Comparison of ENCODE assay signal across 11 mouse cellular contexts in genomic region chr4:149444465-149444864, GRCm38 (mm10). TPM values are rescaled to one million over a fixed set of nuclear protein-coding genes. Genes with fewer than 3 reads are reported as not detected.
DNase-seq lines count a peak whose midpoint lies in the region; ATAC-seq and TF ChIP-seq lines count a peak whose summit lies in the region.
"Had no signal": no experiment of that assay in that cellular context is flagged by ENCODE, and none has a peak within 500 bp of the region (broad histone marks: within the 10 kb centered on the region; RNA-seq: fewer than 3 reads in every experiment).

No protein-coding gene starts in this region.

- H3K4me1 ChIP-seq in kidney, embryonic 14.5 days (ENCODE audit: control insufficient read depth, insufficient read depth, low read length): peaks cover 13% of the 10 kb centered on the region; the same call in 1 of the 2 replicates
- H3K4me1 ChIP-seq in embryonic facial prominence, embryonic 13.5 days: peaks cover 32% of the 10 kb centered on the region
- peaks cover 10% of the 10 kb centered on the region for H3K4me1 ChIP-seq in hindbrain, postnatal 0 days (ENCODE audit: insufficient read depth, low read length)
- peaks cover 20% of the 10 kb centered on the region for H3K4me1 ChIP-seq in midbrain, embryonic 15.5 days

- no peak for TF ChIP-seq CTCF in hindbrain, postnatal 0 days (IDR thresholded peaks at IDR 0.05; ENCODE audit: low read depth)
- no peak for TF ChIP-seq CTCF in left cerebral cortex, adult 2 months (IDR thresholded peaks at IDR 0.05)

- ATAC-seq in kidney, embryonic 14.5 days (ENCODE audit: low FRiP score, low TSS enrichment): no peak
- ATAC-seq in embryonic facial prominence, embryonic 13.5 days (ENCODE audit: insufficient number of reproducible peaks, insufficient read depth, low FRiP score, low TSS enrichment, low read depth): no peak
- no peak for ATAC-seq in hindbrain, postnatal 0 days
- no peak for ATAC-seq in midbrain, embryonic 15.5 days (replicated peaks)
- no peak for ATAC-seq in megakaryocyte progenitor cell, adult 5-6 weeks (replicated peaks; ENCODE audit: poor library complexity)

- no peak overlapping the region for H3K4me3 ChIP-seq in kidney, embryonic 14.5 days (ENCODE audit: low read length)
- no peak overlapping the region for H3K4me3 ChIP-seq in embryonic facial prominence, embryonic 13.5 days
- no peak overlapping the region for H3K4me3 ChIP-seq in hindbrain, postnatal 0 days (ENCODE audit: low read length)
- H3K4me3 ChIP-seq in midbrain, embryonic 15.5 days: peak overlapping the region; percentile 40; the same call in 1 of the 2 replicates
- no peak overlapping the region for H3K4me3 ChIP-seq in left cerebral cortex, adult 2 months

- 69% methylated on average over 1 of the region's 1 CpGs for WGBS in kidney, embryonic 14.5 days
- WGBS in embryonic facial prominence, embryonic 13.5 days: 66% methylated on average over 1 of the region's 1 CpGs
- 60% methylated on average over 1 of the region's 1 CpGs for WGBS in hindbrain, postnatal 0 days
- WGBS in midbrain, embryonic 15.5 days: 62% methylated on average over 1 of the region's 1 CpGs

- H3K27me3 ChIP-seq in kidney, embryonic 14.5 days (ENCODE audit: control insufficient read depth, insufficient read depth, low read length): no peaks in the 10 kb centered on the region
- H3K27me3 ChIP-seq in embryonic facial prominence, embryonic 13.5 days: no peaks in the 10 kb centered on the region
- no peaks in the 10 kb centered on the region for H3K27me3 ChIP-seq in hindbrain, postnatal 0 days (ENCODE audit: insufficient read depth, low read length)
- no peaks in the 10 kb centered on the region for H3K27me3 ChIP-seq in midbrain, embryonic 15.5 days (replicated peaks)

- intact Hi-C loops in left cerebral cortex, adult 2 months (cut with DNase I): loop anchor here (2.0 to 10.0 kb wide), 2 partner anchors 18 to 300 kb away; partner anchors contain the start of gene Ube4b

- no peaks in the 10 kb centered on the region for H3K36me3 ChIP-seq in kidney, embryonic 14.5 days (ENCODE audit: control insufficient read depth, insufficient read depth, low read length)
- no peaks in the 10 kb centered on the region for H3K36me3 ChIP-seq in embryonic facial prominence, embryonic 13.5 days
- H3K36me3 ChIP-seq in hindbrain, postnatal 0 days (ENCODE audit: insufficient read depth, low read length): no peaks in the 10 kb centered on the region
- no peaks in the 10 kb centered on the region for H3K36me3 ChIP-seq in midbrain, embryonic 15.5 days (replicated peaks)

- peak overlapping the region; percentile 63; the same call in 1 of the 2 replicates for H3K9ac ChIP-seq in kidney, embryonic 14.5 days (ENCODE audit: low read depth, low read length)
- no peak overlapping the region for H3K9ac ChIP-seq in embryonic facial prominence, embryonic 13.5 days
- no peak overlapping the region; the same call in 1 of the 2 replicates for H3K9ac ChIP-seq in hindbrain, postnatal 0 days (replicated peaks; ENCODE audit: low read length)
- H3K9ac ChIP-seq in midbrain, embryonic 15.5 days: no peak overlapping the region; the same call in 1 of the 2 replicates

- peak overlapping the region; percentile 42; the same call in 1 of the 2 replicates for H3K4me2 ChIP-seq in kidney, embryonic 14.5 days (replicated peaks; ENCODE audit: low read depth, low read length)
- peak overlapping the region; percentile 59 for H3K4me2 ChIP-seq in embryonic facial prominence, embryonic 13.5 days
- peak overlapping the region; percentile 60 for H3K4me2 ChIP-seq in hindbrain, postnatal 0 days (ENCODE audit: low read depth, low read length)
- peak overlapping the region; percentile 67 for H3K4me2 ChIP-seq in midbrain, embryonic 15.5 days

- DNase-seq in kidney, adult 9 months: no peak
- no peak for DNase-seq in hindbrain, postnatal 0 days (ENCODE audit: low spot score)
- no peak for DNase-seq in left cerebral cortex, adult 2 months (ENCODE audit: extremely low spot score in 1 of 2, low spot score in 2 of 2)
- DNase-seq in layer of hippocampus, postnatal 36 days: no peak

- H3K27ac ChIP-seq in kidney, embryonic 14.5 days (ENCODE audit: low read depth, low read length): peak overlapping the region; percentile 79; the same call in 1 of the 2 replicates
- H3K27ac ChIP-seq in embryonic facial prominence, embryonic 13.5 days: peak overlapping the region; percentile 91; the same call in 1 of the 2 replicates
- H3K27ac ChIP-seq in hindbrain, postnatal 0 days: peak overlapping the region; percentile 87
- peak overlapping the region; percentile 97 for H3K27ac ChIP-seq in midbrain, embryonic 15.5 days
- H3K27ac ChIP-seq in left cerebral cortex, adult 2 months: no peak overlapping the region

- H3K9me3 ChIP-seq in kidney, embryonic 14.5 days (ENCODE audit: control insufficient read depth, low read length): no peaks in the 10 kb centered on the region
- H3K9me3 ChIP-seq in embryonic facial prominence, embryonic 13.5 days: no peaks in the 10 kb centered on the region
- no peaks in the 10 kb centered on the region for H3K9me3 ChIP-seq in hindbrain, postnatal 0 days (ENCODE audit: low read length)
- H3K9me3 ChIP-seq in midbrain, embryonic 15.5 days: no peaks in the 10 kb centered on the region

RNA-seq across cellular contexts. Expression of gene Rbp7, which starts 10.3 kb away (rescaled TPM):
- 1.1 and 1.8 TPM in 2 replicates for polyA plus RNA-seq in kidney, embryonic 14.5 days (2014; fragmentation: Nextera tagmentation; extraction: Ambion mirVana)
- polyA plus RNA-seq in embryonic facial prominence, embryonic 13.5 days (2015; fragmentation: Nextera tagmentation; extraction: Ambion mirVana): 0.52 TPM in 1 of 2 replicates, not detected in the other
- not detected in 2 replicates for total RNA-seq in hindbrain, postnatal 0 days (2014; rRNA removed)
- 0.34 TPM in 1 of 2 replicates, not detected in the other for polyA plus RNA-seq in hindbrain, postnatal 0 days (2015; fragmentation: Nextera tagmentation; extraction: Ambion mirVana)
- polyA plus RNA-seq in midbrain, embryonic 15.5 days (2015; fragmentation: Nextera tagmentation; extraction: Ambion mirVana): 0.99 TPM in 1 of 2 replicates, not detected in the other
- not detected for total RNA-seq in left cerebral cortex, adult 2 months (2021)
- total RNA-seq in megakaryocyte progenitor cell, adult 5-6 weeks (2015): not detected in 2 replicates
- total RNA-seq in megakaryocyte progenitor cell, adult 5-6 weeks (2017): not detected in 2 replicates
- not detected for total RNA-seq in layer of hippocampus, postnatal 36 days (2021)
- total RNA-seq: left cerebral cortex, postnatal 25 days had no signal

RNA-seq across cellular contexts. Expression of gene Ube4b, which starts 17.9 kb away (rescaled TPM):
- 42.9 and 44.9 TPM in 2 replicates for polyA plus RNA-seq in kidney, embryonic 14.5 days (2014; fragmentation: Nextera tagmentation; extraction: Ambion mirVana)
- polyA plus RNA-seq in embryonic facial prominence, embryonic 13.5 days (2015; fragmentation: Nextera tagmentation; extraction: Ambion mirVana): 48.7 and 49.4 TPM in 2 replicates
- 81.6 and 117 TPM in 2 replicates for total RNA-seq in hindbrain, postnatal 0 days (2014; rRNA removed)
- 44.3 and 48.1 TPM in 2 replicates for polyA plus RNA-seq in hindbrain, postnatal 0 days (2015; fragmentation: Nextera tagmentation; extraction: Ambion mirVana)
- 58.7 and 64.5 TPM in 2 replicates for polyA plus RNA-seq in midbrain, embryonic 15.5 days (2015; fragmentation: Nextera tagmentation; extraction: Ambion mirVana)
- total RNA-seq in left cerebral cortex, adult 2 months (2021): 100 to 1,000 TPM; 110 TPM
- 42.0 and 43.2 TPM in 2 replicates for total RNA-seq in megakaryocyte progenitor cell, adult 5-6 weeks (2015)
- total RNA-seq in megakaryocyte progenitor cell, adult 5-6 weeks (2017): 35.1 and 42.1 TPM in 2 replicates
- total RNA-seq in layer of hippocampus, postnatal 36 days (2021): 100 to 1,000 TPM; 100 TPM

RNA-seq across cellular contexts. Expression of gene Tmem274, which starts 32.7 kb away (rescaled TPM):
- 0.38 TPM in 1 of 2 replicates, not detected in the other for polyA plus RNA-seq in kidney, embryonic 14.5 days (2014; fragmentation: Nextera tagmentation; extraction: Ambion mirVana)
- 0.37 TPM in 1 of 2 replicates, not detected in the other for polyA plus RNA-seq in embryonic facial prominence, embryonic 13.5 days (2015; fragmentation: Nextera tagmentation; extraction: Ambion mirVana)
- not detected in 2 replicates for total RNA-seq in hindbrain, postnatal 0 days (2014; rRNA removed)
- not detected in 2 replicates for polyA plus RNA-seq in hindbrain, postnatal 0 days (2015; fragmentation: Nextera tagmentation; extraction: Ambion mirVana)
- polyA plus RNA-seq in midbrain, embryonic 15.5 days (2015; fragmentation: Nextera tagmentation; extraction: Ambion mirVana): not detected in 2 replicates
- total RNA-seq in left cerebral cortex, adult 2 months (2021): not detected
- not detected in 2 replicates for total RNA-seq in megakaryocyte progenitor cell, adult 5-6 weeks (2015)
- total RNA-seq in megakaryocyte progenitor cell, adult 5-6 weeks (2017): not detected in 2 replicates
- total RNA-seq in layer of hippocampus, postnatal 36 days (2021): not detected
- total RNA-seq: adrenal gland, postnatal 10 days; heart, postnatal 25 days; left cerebral cortex, postnatal 25 days had no signal

RNA-seq across cellular contexts. Expression of gene Nmnat1, which starts 40.5 kb away (rescaled TPM):
- 12.7 and 15.5 TPM in 2 replicates for polyA plus RNA-seq in kidney, embryonic 14.5 days (2014; fragmentation: Nextera tagmentation; extraction: Ambion mirVana)
- polyA plus RNA-seq in embryonic facial prominence, embryonic 13.5 days (2015; fragmentation: Nextera tagmentation; extraction: Ambion mirVana): 9.2 and 10.2 TPM in 2 replicates
- total RNA-seq in hindbrain, postnatal 0 days (2014; rRNA removed): 8.4 and 9.9 TPM in 2 replicates
- polyA plus RNA-seq in hindbrain, postnatal 0 days (2015; fragmentation: Nextera tagmentation; extraction: Ambion mirVana): 7.1 and 7.8 TPM in 2 replicates
- 7.2 and 7.9 TPM in 2 replicates for polyA plus RNA-seq in midbrain, embryonic 15.5 days (2015; fragmentation: Nextera tagmentation; extraction: Ambion mirVana)
- 10 to 100 TPM in 1 of 2 experiments, 1 to 10 TPM in 1; 9.9 to 12.8 TPM for total RNA-seq in left cerebral cortex, adult 2 months (2021)
- total RNA-seq in megakaryocyte progenitor cell, adult 5-6 weeks (2015): 7.4 and 8.0 TPM in 2 replicates
- 12.4 and 14.4 TPM in 2 replicates for total RNA-seq in megakaryocyte progenitor cell, adult 5-6 weeks (2017)
- 1 to 10 TPM; 8.3 to 8.4 TPM for total RNA-seq in layer of hippocampus, postnatal 36 days (2021)

RNA-seq across cellular contexts. Expression of gene Lzic, which starts 40.6 kb away (rescaled TPM):
- 45.7 and 47.3 TPM in 2 replicates for polyA plus RNA-seq in kidney, embryonic 14.5 days (2014; fragmentation: Nextera tagmentation; extraction: Ambion mirVana)
- polyA plus RNA-seq in embryonic facial prominence, embryonic 13.5 days (2015; fragmentation: Nextera tagmentation; extraction: Ambion mirVana): 56.5 TPM in 2 replicates
- total RNA-seq in hindbrain, postnatal 0 days (2014; rRNA removed): 32.2 and 33.5 TPM in 2 replicates
- 33.5 and 34.8 TPM in 2 replicates for polyA plus RNA-seq in hindbrain, postnatal 0 days (2015; fragmentation: Nextera tagmentation; extraction: Ambion mirVana)
- polyA plus RNA-seq in midbrain, embryonic 15.5 days (2015; fragmentation: Nextera tagmentation; extraction: Ambion mirVana): 36.6 and 39.9 TPM in 2 replicates
- 10 to 100 TPM; 16.8 to 17.6 TPM for total RNA-seq in left cerebral cortex, adult 2 months (2021)
- total RNA-seq in megakaryocyte progenitor cell, adult 5-6 weeks (2015): 25.2 and 26.8 TPM in 2 replicates
- 81.4 and 111 TPM in 2 replicates for total RNA-seq in megakaryocyte progenitor cell, adult 5-6 weeks (2017)
- 10 to 100 TPM; 19.4 to 23.6 TPM for total RNA-seq in layer of hippocampus, postnatal 36 days (2021)
